Mouse (Mus musculus): ENCODE measurements around the gene Fbxl8.

DNA sequence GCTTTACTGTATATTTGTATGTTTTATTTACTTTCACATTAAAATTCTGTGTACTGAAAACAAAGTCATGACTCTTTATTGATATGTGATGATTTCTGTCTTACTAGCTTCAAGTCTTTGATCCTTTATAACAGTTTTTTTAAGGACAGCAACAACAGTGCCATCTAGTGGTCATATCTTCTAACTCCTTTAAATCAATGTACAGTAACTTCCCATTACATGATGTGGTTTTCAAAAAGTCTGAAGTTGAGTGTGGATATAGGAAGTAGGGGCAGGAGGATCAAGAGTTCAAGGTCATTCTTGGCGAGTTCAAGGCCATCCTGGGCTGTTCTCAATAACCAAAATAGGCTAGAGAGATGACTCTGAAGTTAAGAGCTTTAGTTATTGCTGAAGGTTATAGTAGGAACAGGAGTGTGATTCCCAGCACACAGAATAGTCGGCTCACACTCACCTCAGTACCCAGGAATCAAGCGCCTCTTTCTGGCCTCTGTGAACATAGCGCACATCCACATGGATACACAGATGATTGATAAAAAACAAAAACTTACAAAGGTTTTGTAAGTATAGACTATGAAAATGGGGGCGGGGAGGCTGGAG lies 46.4 kb upstream of the Fbxl8 start:
- TF ChIP-seq CTCF (IDR thresholded peaks at IDR 0.05; ENCODE audit: borderline replicate concordance, insufficient read depth, low read depth, low read length) (peak; percentile 56), POLR2A (IDR thresholded peaks at IDR 0.05; ENCODE audit: borderline replicate concordance, insufficient read depth, low read length) (no peak)
